Mouse (Mus musculus) small intestine, adult 2 months (tissue): ENCODE results near the gene Tnnt1. TPM values are rescaled to one million over a fixed set of nuclear protein-coding genes. Genes with fewer than 3 reads are reported as not detected.

Source experiments
- H3K27ac ChIP-seq: fragments of 200-500 bp; 2 replicates; pipeline ENCODE4 v1.5.1; 2012; ENCODE audit warnings: low read depth, low read length, control low read depth, inconsistent platforms; ENCODE audit not compliant: insufficient read depth
- H3K27me3 ChIP-seq: fragments of 200-500 bp; 2 replicates; pipeline ENCODE4 v1.6.1; 2012; ENCODE audit warnings: mild to moderate bottlenecking, moderate library complexity, low read length, inconsistent platforms; ENCODE audit not compliant: control insufficient read depth, insufficient read depth
- H3K36me3 ChIP-seq: fragments of 200-500 bp; 2 replicates; pipeline ENCODE4 v1.6.1; 2012; ENCODE audit warnings: mild to moderate bottlenecking, low read length, control low read depth, inconsistent platforms; ENCODE audit not compliant: control insufficient read depth, insufficient read depth
- H3K4me1 ChIP-seq: fragments of 200-500 bp; 2 replicates; pipeline ENCODE4 v1.6.1; 2012; ENCODE audit warnings: low read length, inconsistent platforms, mixed read lengths; ENCODE audit not compliant: control insufficient read depth, insufficient read depth, insufficient read length
- H3K4me3 ChIP-seq: fragments of 200-500 bp; 2 replicates; pipeline ENCODE4 v1.5.1; 2012; ENCODE audit warnings: low read depth, mild to moderate bottlenecking, control low read depth, inconsistent platforms, low read length, moderate library complexity
- CTCF ChIP-seq: fragments of 200-500 bp; IDR thresholded peaks from 2 replicates; pipeline ENCODE4 v1.5.1; 2012; ENCODE audit warnings: low read depth, mild to moderate bottlenecking, control low read depth, inconsistent platforms, low read length, moderate library complexity, mixed read lengths; ENCODE audit not compliant: insufficient replicate concordance, insufficient read length; ENCODE audit errors: extremely low read depth
- POLR2A ChIP-seq: fragments of 200-500 bp; IDR thresholded peaks from 2 replicates; pipeline ENCODE4 v1.6.1; 2012; ENCODE audit warnings: low read depth, mild to moderate bottlenecking, control low read depth, inconsistent platforms, low read length, moderate library complexity
- WGBS: fragments of 180-500 bp; shearing (Covaris S2); methylation state at CpG from one replicate; pipeline ENCODE4 v1.1.7; 2018; 5-methylcytosine and 5-hydroxymethylcytosine counted together
- polyA plus RNA-seq: library from polyadenylated mRNA; depleted of rRNA; stranded (reverse); fragments of >200 nt; gene quantifications from 2 replicates; pipeline ENCODE4 v1.2.3, GENCODE M21; 2012; rRNA removed

The Tnnt1 gene
- 0.22 and 0.58 TPM in 2 replicates for polyA plus RNA-seq

DNA sequence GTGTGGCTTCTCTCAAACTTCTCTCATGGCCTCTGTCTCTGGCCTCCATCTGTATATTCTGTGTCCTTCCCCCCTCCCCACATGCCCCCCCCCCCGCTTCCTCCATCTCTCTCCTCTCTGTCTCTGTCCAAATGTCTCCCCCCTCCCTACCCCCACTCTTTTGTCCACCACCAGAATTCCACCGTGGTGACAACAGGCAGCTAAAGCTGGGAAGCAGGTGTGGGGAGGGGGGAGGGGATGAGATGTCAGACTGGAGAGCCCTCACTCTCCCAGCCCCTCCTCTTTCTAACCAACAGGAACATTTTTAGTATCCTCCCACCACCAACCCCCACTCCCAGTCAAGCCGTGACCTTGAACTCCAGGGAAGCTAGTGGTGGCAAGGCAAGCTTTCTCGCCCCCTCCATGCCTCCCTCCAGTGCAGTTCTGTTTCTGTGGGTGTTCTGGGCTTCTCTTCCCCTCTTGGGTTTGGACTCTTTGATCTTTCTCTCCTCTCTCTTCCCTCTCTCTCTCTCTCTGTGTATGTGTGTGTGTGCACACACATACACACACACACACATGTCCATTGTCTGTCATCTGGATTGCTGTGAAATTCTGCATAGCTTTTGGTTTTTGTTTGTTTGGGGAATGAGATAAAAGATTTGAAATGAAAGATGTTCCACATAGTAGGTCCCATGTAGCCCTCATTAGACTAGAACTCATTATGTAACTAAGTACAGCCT is at the start of gene Tnnt1:
Tnnt1 (minus strand) TSS at position 51 of the 719 bp plus-strand sequence.
- no peak within 1 kb of the TSS for H3K4me3 ChIP-seq
- 30% methylated on average over 4 of the region's 4 CpGs for WGBS
- TF ChIP-seq POLR2A, result no peak
- TF ChIP-seq CTCF, result no peak
- no peak within 1 kb of the TSS for H3K27ac ChIP-seq
- H3K4me1 ChIP-seq, result no peaks in the 10 kb centered on the region
- no peaks in the 10 kb centered on the region for H3K36me3 ChIP-seq
- H3K27me3 ChIP-seq, result peaks cover 3% of the 10 kb centered on the region; the same call in 1 of the 2 replicates

DNA sequence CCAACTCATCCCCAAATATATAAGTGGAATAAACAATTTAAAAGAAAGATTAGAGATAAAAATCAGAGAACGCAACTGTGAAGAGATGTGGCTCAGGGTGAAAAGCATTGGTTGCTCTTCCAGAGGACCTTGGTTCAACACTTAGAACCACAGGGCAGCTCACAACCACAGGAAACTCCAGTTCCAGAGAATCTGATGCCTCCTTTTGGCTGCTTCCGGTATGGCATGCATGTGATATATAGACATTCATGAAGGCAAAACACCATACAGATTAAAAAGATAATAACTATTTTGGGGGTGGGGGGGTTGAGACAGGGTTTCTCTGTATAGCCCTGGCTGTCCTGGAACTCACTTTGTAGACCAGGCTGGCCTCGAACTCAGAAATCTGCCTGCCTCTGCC is 46.5 kb upstream of the Tnnt1 start:
- H3K36me3 ChIP-seq, result peaks cover 35% of the 10 kb centered on the region
- no peak overlapping the region for H3K27ac ChIP-seq
- H3K4me1 ChIP-seq, result no peaks in the 10 kb centered on the region
- TF ChIP-seq POLR2A (no peak), CTCF (no peak)
- 89% methylated on average over 3 of the region's 3 CpGs for WGBS
- H3K27me3 ChIP-seq, result no peaks in the 10 kb centered on the region
- no peak overlapping the region for H3K4me3 ChIP-seq

DNA sequence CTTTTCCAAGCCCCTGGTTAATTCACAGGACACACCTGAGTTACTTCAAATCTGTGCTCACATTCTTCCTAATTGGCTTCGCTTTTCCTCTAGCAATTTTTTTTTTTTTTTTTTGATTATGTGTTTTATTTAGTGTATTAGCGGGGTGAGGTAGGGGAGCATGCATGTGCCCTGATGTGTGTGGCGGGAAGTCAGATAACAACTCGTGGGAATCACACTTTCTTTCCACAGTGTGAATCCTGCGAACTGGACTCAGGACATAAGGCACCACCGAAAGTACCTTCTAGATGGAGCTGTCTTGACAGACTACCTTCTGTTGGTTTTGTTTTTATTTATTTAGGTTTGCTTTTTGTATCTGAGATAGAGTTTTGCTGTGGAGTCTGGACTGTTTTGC is 41.0 kb upstream of the Tnnt1 start:
- no peak overlapping the region for H3K27ac ChIP-seq
- H3K36me3 ChIP-seq, result peaks cover 35% of the 10 kb centered on the region
- H3K4me1 ChIP-seq, result no peaks in the 10 kb centered on the region
- WGBS, result 60% methylated on average over 6 of the region's 6 CpGs
- TF ChIP-seq CTCF, result no peak
- TF ChIP-seq POLR2A, result no peak
- no peak overlapping the region for H3K4me3 ChIP-seq
- H3K27me3 ChIP-seq, result no peaks in the 10 kb centered on the region

DNA sequence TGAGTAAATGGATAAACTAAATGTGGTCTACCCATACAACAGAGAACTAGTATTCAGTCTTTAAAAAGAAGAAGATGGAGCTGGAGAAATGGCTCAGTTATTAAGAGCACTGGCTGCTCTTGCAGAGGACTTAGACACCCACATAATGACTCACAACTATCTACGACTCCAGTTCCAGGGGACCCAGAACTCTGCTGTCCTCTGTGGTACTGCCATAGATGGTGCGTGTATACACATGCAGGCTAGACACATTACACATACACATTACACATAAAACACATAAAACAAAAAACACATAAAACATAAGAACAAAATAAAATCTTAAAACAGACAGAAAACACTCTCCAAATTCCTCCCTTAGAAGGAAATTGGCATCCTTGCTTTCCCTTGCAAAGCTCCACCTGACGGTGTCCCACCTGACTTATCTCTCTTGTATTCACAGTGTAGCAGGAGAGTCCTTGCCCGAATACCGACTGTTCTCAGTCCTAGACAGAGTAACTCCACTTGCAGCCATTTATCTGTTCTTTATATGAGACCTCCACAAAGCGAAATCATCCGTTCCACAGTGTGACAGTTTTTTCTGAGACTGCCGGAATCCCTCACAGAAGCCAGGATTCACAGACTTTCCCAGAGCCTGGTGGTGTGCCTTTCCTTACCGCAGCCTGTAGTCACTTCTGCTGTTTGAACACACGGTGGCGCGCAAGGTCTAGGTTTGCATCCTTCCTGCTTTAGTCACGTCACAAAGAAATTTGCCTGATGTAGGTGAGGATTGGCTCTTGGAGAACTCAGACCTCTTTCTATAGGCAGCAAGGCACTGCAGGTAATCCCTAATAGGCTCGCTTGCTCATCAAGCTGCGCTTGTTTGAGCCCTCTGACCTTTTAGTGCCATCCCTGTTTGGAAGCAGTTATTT is 40.3 kb upstream of the Tnnt1 start:
- no peaks in the 10 kb centered on the region for H3K27me3 ChIP-seq
- H3K27ac ChIP-seq, result no peak overlapping the region
- TF ChIP-seq CTCF, result peak; percentile 86; the same call in 1 of the 2 replicates
- TF ChIP-seq POLR2A, result no peak
- 18% methylated on average over 15 of the region's 15 CpGs for WGBS
- no peak overlapping the region for H3K4me3 ChIP-seq
- H3K36me3 ChIP-seq, result peaks cover 34% of the 10 kb centered on the region
- H3K4me1 ChIP-seq, result no peaks in the 10 kb centered on the region

DNA sequence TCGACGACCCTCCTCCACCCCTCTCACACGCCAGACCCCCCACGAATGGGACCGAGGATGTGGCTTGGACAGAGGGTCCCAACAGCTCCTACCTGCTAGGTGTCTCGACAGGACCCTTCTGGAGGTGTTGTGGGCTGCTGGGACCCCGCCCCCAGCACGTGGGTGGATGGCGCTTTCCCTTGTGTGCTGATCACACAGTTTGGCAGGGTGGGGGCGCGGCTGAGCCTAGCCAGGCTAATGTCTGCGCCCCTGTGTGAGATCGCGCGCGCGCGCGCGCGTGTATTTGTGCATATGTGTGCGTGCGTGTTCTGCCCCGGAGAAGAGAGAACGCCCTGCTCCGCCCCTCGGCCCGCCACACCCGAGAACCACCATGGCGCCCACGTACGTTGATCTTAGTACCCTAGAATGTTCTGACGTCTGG is 31.0 kb upstream of the Tnnt1 start, which contains the start of gene Syt5:
Syt5 (minus strand) TSS at position 321 of the 421 bp plus-strand sequence.
- peaks cover 4% of the 10 kb centered on the region for H3K4me1 ChIP-seq
- 2% methylated on average over 33 of the region's 33 CpGs for WGBS
- H3K27ac ChIP-seq, result no peak within 1 kb of the TSS
- H3K36me3 ChIP-seq, result peaks cover 14% of the 10 kb centered on the region
- TF ChIP-seq CTCF, result no peak
- no peak for TF ChIP-seq POLR2A
- no peaks in the 10 kb centered on the region for H3K27me3 ChIP-seq
- H3K4me3 ChIP-seq, result peak within 1 kb of the TSS; percentile 29

DNA sequence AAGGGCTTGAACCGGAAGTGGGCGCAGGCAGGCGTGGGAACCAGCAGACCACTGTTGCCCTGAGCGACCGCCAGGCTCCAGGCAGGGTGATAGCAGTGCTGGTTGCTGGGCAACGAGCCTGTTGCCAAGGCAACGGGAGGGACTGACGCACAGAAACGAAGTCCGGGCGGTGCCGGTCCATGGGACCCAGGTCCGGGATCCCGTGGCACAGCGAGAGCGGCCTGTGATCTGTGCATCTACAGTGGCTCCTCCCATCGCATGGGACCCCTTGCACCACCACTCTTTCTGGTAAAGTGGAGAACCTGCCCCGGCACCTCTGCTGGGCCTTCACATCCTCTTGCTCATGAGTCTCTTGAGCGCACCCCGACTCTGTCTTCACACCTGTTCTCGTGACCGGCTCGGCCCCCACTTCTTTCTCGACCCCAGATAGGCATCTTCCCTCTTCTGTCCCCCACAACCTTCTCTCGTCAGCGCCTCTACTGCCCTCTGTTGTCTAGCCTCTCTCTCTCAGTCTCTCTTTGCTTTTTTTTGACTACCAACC is 30.5 kb upstream of the Tnnt1 start:
- TF ChIP-seq POLR2A, result no peak
- TF ChIP-seq CTCF, result no peak
- 3% methylated on average over 26 of the region's 26 CpGs for WGBS
- no peak overlapping the region for H3K27ac ChIP-seq
- no peaks in the 10 kb centered on the region for H3K27me3 ChIP-seq
- H3K36me3 ChIP-seq, result peaks cover 14% of the 10 kb centered on the region
- peaks cover 4% of the 10 kb centered on the region for H3K4me1 ChIP-seq
- H3K4me3 ChIP-seq, result no peak overlapping the region
